Mouse (Mus musculus) left cerebral cortex, postnatal 14 days (tissue): Measurements from ENCODE around the gene Fam174a. TPM values are rescaled to one million over a fixed set of nuclear protein-coding genes. Genes with fewer than 3 reads are reported as not detected.

ENCODE experiments used
- DNase-seq, 2 experiments: peaks; one replicate each; pipeline ENCODE4 v3.0.0; 2021 to 2022; ENCODE audit warnings: low spot score in 2 of 2, mixed read lengths in 1 of 2
- intact Hi-C: fragments of 180-260 bp; cut with DNase I; formaldehyde crosslinking; loops from one replicate; pipeline ENCODE4 v1.15.1; 2025
- long read RNA-seq, 2 experiments: library from polyadenylated mRNA; stranded (forward); transcript quantifications; one replicate each; pipeline ENCODE4 v2.0.0; 2021
- total RNA-seq, 2 experiments: library from RNA; stranded (reverse); gene quantifications; 2 replicates each; pipeline ENCODE4 v1.2.3; 2021

Fam174a gene
- total RNA-seq, result 10 to 100 TPM; 31.8 to 36.9 TPM
- long read RNA-seq, experiment 1, transcript Fam174a-201 (3 exons, 2,112 nt), result major isoform, 94 of 94 reads
- long read RNA-seq, experiment 1, partial matches to known transcripts, result 0 of 94 reads
- long read RNA-seq, experiment 1, other reads (novel, unspliced or antisense), result 0 of 94 reads
- long read RNA-seq, experiment 2, transcript Fam174a-201 (3 exons, 2,112 nt), result major isoform, 70 of 72 reads
- long read RNA-seq, experiment 2, partial matches to known transcripts, result 1 of 72 reads
- long read RNA-seq, experiment 2, other reads (novel, unspliced or antisense), result 1 of 72 reads

DNA sequence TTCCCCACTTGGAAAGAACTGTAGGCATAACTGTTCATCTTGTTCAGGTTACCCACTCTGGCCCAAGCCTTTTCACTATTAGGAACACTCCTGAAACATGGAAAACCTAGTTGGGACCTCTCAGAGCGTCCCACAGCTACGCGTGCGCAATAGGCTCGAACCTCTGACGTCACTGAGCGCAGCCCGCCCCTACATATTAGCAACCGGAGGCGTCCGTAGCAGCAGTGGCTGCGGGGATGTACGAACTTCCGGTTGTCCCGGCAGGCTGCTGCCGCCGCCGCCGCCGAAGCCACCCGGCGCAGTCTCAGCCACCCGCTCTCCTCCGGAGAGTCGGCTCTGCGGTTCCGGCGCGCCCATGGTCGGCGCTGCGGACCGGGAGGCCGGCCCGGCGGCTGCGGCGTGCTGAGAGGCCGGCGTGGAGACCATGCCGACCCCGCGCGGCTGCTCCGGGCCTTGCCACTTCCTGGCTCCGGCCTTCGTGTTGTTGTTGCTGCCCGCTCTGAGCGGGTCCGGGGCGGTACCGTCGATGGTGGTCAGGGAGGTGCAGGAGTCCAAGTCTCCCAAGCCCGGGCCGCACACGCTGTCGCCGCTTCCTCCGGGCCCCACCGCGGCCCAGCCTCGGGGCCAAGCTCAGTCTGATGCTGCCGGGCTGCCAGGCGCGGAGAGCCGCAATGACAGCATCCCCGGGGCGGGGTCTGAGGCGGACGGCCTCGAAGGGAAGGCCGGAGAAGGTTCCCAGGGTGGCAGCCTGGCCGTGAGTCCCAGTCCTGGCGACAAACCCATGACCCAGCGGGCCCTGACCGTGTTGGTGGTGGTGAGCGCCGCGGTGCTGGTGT lies at the start of gene Fam174a:
Gene Fam174a, plus strand, starts transcription at position 231 of the 836 bp plus-strand sequence.
- intact Hi-C loops, result loop anchor here (5.0 kb wide), 1 partner anchor 354 kb away; the partner anchor contains the start of gene St8sia4
- peak; percentile 93 to 95 for DNase-seq

DNA sequence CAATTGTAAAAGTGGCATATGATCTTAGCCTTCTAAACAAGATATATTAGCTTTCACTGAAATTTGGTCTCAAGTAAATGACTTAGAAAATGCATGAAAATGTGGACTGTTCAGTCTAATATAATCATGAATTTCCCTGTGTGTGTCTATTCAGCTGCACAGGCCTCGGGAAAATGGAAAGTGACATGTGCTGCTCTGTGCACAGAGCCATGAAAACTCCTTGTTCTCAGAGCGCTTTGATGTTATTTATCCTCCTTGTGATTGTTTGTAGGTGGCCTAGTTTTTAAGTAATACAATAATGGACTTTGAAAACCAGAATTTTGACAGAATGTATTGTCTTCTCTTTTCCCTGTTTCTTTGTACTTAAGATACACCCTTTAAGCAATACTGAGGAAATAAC lies 49.6 kb upstream of the Fam174a start:
- DNase-seq, result no peak
- intact Hi-C loops, result no loop called here

DNA sequence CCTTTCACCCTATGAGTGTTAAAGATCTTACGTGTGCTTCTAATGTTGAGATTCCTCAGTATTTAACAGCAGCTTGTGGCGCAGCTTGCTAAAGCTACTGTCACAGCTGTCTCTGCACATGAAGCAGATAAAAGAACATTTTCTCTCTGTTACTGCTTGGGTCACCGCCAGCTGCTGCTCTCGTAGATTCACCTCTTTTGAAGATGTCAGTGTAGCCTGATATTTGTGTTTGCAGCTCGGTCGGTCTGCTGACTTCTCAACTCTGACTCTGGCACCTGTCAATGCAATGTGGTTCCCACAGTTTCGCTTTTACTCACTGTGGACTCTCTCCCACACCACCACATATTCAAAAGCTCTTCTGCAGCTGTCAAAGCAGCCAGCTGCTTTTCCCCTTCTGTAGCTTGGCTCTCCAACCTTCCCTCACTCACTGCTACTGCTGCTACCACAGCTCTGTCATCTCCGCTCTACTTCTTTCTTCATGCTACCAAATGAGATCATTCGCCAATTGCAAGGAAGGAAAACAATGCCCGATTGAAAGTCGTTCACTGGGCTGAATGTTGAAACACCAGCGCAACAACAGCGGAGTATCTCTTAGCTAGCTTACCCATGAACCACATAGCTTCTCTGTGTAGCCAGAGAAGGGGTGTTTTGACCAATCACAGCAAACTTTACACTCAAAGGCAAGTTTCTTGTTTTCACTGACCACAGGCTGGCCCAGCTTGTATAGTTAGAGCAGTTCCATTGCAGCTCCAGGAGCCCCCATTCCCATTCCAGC lies 45.3 kb upstream of the Fam174a start:
- peak; percentile 4 to 29 for DNase-seq
- intact Hi-C loops, result no loop called here

DNA sequence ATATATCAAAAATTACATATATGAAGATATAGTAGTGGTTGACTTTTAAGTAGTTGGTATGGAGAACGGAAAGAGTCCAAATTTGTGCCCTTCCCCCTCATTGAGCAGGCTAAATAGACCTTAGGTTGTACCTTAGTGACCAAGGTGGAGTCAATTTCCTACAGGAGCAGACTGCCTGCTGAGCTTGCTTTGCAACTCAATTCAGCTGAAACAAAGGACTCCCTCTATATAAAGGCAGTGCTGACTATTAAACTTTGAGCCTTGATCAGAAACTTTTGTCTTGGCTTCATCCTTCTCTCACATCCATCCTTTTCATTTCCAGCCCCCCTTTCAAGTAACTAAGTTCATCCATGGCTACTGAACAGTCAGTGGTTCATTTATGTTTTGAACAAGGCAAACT lies 40.1 kb upstream of the Fam174a start:
- no peak for DNase-seq
- intact Hi-C loops, result no loop called here

DNA sequence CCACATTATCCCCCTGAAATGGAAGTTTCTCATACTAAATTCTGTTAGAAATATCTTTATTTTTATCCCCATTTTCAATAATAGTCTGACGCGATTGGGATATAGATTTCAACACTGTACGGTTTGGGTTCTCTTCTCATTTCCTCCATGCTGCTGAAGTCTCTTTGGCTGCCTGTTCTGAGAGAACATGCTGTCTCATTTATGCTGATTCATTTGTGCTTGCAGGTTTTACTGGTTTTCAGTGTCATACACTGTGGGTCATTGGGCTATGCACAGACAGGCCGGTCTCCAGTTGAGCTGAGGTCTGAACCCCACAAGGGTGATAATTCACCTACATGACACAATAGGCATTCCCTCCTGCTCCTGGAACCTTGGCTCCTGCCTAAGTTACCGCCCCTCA lies 5.1 kb upstream of the Fam174a start:
- intact Hi-C loops, result no loop called here

DNA sequence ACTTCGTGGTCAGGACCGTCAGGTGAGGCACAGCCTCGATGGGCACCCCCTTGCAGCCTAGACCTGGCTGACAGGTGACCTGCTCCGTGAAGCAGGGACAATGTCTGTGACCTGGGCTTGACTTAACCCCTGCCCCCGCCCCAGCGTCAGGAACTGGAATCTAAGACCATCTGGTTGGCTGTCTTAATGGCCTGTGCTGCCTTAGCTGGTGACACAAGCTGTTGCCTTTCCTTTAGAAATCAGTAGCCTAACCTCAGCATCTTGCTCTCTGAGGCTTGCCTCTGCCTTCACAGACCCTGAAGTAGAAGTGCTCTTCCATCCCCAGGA lies 769 bp downstream of the Fam174a start:
- intact Hi-C loops, result loop anchor here (5.0 kb wide), 1 partner anchor 353 kb away; the partner anchor contains the start of gene St8sia4

More for the DNA sequence above, 5.1 kb upstream of the Fam174a start:
- DNase-seq, result no peak

DNA sequence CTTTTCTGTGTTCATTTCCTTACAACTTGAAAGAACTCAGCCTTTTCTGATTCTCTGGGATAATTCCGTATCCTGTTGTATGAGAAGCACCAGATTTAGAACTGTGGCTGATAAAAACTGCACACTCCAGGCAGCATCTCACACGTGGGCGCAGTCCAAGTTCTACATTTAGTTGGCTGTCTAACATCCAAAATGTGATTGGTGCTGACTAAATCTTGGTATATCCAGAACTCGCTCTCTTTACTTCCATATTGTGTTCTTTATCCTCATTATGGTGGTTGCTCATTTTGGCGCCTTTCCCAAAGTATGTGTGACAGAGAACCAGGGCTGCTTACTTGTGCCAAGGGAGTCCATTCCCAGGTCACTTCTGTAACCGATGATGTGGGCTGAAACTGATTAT lies 2.6 kb downstream of the Fam174a start:
- peak; percentile 53 to 60 for DNase-seq
- intact Hi-C loops, result no loop called here

More for the DNA sequence above, 769 bp downstream of the Fam174a start:
- peak; percentile 24 to 26 for DNase-seq

DNA sequence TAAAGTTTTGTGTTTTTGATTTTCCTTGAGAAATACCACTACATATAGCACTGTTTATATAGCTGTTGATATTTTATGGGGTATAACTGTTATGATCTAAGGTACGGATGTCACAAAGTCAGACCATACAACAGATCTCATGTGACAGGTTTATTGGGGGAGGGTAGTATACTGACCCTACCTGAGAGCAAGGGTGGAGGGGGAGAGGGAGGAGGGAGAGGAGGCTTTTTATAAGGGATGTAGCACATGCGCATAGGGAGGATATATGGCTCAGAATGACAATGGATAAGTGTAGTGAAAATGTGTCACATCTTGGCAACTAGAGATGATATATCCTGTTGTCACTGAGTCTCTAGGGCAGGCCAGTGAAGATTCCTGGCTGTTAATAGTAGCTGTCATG lies 8.8 kb downstream of the Fam174a start:
- intact Hi-C loops, result no loop called here
- DNase-seq, result no peak

DNA sequence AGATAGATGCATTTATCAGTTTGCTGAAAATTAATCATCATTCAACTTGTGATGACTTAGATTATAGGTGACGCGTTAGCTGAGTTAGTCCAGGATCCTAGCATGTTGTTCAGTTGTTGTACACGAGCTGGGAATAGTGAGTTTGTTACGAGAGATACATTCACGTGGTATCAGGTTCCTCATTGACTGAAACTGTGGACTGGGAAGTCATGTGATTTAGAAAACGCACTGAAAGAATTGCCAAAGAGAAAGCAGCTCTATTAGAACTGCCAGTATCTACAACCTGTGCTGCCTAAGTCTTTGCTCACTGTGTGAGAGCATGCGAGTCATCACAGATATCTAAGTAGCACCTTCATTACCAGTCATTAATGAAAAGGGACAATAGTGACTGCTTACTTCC lies 9.6 kb downstream of the Fam174a start:
- DNase-seq, result no peak
- intact Hi-C loops, result no loop called here

DNA sequence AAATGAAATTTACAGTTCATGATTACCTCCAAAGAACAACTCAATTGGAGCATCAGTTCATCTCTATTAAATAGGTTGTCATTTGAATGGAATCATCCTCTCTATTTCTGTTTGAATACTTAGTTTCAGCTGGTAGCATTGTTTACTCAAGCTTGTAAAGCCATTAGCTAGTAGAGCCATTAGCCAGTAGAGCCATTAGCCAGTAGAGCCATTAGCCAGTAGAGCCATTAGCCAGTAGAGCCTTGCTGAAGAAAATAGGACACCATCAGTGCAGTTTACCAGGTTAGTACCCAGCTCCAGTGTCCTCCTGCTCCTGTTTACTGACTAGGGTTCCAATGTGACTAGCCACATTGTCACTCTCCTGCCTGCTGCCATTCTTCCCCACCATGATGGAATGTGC lies 13.4 kb downstream of the Fam174a start:
- intact Hi-C loops, result no loop called here

DNA sequence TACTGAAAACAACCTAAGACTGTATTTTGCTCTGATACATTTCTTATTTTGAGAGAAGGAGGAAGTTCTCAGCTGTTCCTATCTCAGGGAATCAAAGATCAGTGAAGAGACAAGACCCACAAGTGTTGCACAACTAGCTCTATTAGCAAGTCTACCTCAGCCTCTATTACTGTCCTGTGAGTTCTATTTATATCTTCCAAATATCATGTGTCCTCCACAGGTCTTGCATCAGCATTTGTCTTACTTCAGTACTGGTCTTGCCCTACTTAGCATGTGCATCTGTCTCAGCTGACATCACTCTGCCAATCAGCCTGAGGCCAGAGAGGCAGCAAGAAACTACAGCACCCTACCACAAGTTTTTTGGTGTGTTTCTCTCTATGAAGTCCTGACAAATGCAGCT lies 26.2 kb downstream of the Fam174a start:
- no peak for DNase-seq
- intact Hi-C loops, result no loop called here

More for the DNA sequence above, 13.4 kb downstream of the Fam174a start:
- DNase-seq, result no peak

DNA sequence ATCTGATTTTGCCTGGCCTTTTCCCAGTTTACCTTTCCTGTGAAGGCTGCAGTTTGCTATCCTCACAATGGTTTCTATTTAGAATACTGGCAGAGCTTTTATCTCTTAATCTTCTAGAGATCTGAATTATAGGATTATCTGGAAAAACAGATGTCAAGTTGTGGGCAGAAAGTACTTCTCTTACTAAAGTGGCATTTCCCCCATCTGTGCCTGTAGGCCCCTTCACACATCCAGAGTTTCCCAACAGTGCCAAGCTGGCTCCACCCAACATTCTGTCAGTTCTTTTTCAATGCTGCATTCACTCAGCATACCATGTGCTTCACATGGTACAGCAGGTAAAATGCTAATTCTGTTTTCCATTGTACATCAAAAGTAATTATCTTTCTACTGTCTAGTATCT lies 28.8 kb downstream of the Fam174a start:
- peak; percentile 53 to 55 for DNase-seq
- intact Hi-C loops, result no loop called here

DNA sequence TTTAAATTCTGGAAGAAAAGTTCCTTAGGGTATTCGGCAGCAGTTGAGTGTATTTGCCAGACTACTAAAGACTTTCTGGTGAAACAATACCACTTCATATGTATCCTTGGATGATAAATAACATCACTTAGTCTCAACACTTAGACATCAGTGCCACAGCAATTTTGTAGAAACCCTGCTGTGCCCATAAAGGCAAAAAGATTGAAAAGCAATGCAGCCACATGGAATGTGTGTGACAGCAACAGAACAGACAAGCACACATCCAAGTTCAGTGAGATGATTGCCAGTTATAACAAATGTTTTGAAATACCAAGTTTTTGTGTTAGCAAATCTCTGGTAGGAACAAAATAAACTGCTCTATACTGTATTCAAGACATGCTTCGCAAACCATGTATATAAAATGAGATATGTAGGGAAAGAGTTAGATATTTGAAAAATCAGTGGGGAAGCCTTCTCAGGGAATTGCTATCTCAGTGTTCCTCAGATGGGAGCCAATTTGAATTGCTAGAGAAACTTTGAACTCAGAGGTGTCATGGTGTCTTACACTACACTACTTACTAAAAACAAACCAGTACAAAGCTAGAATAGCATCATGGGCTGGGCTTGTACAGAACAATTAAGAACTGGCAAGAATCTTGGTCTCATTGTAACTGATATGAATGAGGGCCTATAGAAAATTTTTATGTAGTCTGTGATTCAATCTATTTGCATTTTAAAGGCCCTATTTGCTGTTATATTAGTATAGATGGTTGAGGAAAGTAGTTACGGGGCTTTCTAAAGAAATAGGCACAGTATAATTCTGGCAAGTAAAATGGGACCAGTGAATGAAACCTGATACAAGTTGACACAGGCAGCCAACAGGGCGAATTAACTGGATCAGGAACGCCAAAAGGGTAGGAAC lies 30.4 kb downstream of the Fam174a start:
- DNase-seq, result no peak
- intact Hi-C loops, result no loop called here

DNA sequence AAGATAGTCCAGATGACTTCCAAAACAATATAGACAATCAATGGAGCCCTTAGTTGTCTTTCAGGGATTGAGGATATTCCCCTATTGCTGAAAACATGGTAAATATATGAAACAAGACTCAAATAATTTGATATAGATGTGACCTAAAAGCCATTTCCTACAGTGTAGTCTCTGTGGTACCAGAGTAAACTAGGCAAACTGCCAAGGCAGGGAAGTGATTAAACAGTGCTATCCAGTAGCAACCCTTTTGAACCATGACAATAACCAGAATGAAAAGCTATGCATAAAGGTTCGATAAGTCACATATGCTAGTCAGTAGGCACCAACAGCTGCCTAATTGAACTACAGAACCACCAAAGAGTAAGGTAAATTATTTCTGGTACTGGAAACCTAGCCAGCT lies 40.7 kb downstream of the Fam174a start:
- intact Hi-C loops, result no loop called here
- DNase-seq, result no peak

DNA sequence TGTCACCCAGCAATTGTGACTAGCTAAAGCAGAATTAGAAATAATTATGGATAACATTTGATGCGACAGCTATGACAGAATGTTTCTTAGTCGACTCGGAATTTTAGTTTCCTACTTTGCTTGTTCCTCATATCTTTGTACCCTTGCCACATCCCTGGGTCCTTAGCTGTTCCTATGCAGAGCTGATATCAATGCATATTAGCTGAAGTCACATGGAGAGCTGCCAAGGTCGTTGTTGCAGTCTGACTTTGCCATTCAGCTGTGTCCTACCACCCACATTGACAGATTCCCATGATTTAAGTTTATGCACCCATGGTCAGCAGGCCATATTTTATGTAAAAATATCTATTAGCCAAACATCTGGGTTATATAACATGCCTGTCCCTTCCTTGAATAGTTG lies 43.5 kb downstream of the Fam174a start:
- DNase-seq, result no peak
- intact Hi-C loops, result no loop called here

DNA sequence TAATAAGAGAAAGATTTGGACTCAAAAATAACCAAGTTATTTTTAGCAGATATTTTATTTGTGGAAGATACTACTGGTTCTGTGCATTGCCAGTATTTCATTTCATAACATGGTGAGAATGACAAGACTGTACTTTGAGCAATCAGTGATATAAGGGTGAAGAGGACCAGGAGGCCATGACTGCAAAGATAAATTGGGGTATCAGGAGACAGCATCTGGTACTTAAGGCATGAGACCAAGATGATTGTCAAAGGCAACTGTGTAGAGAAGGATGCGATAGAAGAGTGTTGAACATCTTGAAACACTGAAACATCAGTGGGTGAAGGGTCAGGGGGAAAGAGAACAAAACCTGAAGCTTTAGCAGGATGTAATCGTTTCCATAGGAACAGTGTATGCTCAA lies 50.3 kb downstream of the Fam174a start:
- intact Hi-C loops, result no loop called here
- DNase-seq, result no peak

DNA sequence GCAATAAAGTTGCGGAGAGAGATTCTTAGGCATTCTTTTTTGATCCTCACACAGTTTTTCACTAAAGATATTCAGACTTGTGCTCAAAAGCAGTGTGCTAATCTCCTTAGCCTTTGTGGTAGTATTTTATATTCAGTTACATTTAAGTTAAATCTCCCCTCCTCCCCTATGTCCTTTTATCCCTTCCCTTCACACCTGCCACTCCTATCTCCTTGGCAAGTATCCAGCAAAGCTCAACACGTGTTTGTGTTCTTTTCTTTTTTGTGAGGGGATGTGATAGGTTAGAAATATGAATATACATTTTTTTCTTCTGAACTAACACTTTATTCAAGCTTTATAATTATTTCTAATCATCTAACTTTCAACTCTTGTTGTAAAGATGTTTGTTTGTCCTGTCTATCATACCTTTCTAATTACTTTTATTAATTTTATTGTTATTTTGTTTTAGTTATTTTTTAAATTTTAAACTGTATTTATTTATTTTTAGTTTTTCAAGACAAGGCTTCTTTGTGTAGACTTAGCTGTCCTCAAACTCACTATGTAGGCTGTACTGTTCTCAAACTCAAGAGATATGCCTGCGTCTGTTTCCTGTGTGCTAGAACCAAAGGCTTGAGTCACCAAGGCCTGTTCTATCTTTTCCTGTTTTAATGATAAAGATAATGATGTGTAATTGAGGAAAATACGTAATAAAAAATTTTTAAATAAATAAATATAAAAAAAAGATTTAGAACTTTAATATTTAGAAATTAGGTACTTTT lies 53.4 kb downstream of the Fam174a start:
- intact Hi-C loops, result no loop called here
- DNase-seq, result no peak

DNA sequence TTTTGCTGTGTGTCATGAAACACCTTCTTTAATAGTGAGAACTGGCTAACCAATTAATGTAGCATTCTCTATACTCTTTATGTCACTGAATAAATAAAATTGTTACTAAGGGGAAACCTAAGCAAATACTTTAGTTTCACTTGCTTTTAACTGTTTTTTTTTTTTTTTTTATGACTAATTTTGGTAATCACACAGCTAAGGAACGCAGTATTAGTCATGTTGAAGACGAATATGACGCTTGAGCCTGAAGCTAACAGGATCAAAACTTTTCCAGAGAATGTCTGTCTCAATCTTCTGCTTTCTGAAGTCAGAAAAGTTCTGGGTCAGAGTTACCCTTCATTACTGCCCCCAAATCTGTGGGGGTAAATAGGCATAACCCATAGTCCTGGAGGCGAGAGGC lies 54.3 kb downstream of the Fam174a start:
- no peak for DNase-seq
- intact Hi-C loops, result no loop called here
